Mouse (Mus musculus): ENCODE data around the gene Ints6. TPM values are rescaled to one million over a fixed set of nuclear protein-coding genes. Genes with fewer than 3 reads are reported as not detected.

Ints6 gene
- polyA plus RNA-seq (2014; fragmentation: Illumina TruSeq; extraction: RNeasy Lipid Tissue Mini Kit (QIAGEN cat#74804); ENCODE audit: low read depth, low replicate concordance), result 16.3 TPM

DNA sequence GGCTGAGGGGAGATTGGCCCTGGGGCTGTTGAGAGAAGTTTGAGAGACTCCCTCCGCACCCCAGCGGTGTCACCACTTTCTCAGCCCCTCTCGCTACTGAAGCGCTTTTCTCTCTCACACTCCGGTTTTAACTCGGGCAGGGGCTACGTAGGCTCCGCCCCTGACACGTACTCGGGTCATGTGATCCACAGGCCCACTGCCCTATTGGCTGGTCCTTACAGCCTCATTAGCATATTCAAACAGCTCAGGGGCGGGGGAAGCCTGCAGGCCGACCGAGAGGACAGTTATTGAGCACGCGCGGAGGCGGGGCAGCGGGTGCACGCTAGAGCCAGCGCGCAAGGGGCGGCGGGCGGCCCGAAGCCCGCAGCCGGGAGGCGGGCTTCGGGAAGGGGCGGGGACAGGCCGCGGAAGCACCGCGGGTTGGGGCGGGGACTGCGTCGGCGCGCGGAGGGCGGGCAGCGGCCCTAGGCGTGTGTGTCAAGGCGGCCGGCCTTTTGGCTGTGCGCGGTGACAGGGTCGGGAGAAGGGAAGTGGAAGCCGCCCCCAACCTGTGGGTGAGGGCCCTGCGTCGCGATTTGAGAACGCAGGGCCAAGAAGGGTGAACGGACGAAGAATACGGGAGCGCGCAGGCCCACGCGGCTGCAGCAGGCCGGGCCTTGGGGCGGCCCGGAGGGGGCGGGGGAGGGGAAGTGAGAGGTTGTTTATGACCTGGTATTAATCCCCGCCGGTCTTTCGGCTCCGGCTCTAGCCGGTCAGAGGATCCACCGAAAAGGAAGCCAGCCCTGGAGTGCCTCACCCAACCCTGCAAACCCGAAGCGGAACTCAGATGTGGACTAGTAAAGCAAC lies at the start of gene Ints6:
Ints6 (minus strand) TSS at position 134 of the 846 bp plus-strand sequence.

GRCm38 (mm10) chr14:62663367-62663766 lies 97.6 kb downstream of the Ints6 start, which contains the start of gene Serpine3:
Gene Serpine3 (plus strand): TSS chr14:62663667.

Other genes with a start within 250 kb of the Ints6 start
- gene Fam124a, start 205.4 kb downstream of the Ints6 start, polyA plus RNA-seq (2014; fragmentation: Illumina TruSeq; extraction: RNeasy Lipid Tissue Mini Kit (QIAGEN cat#74804); ENCODE audit: low read depth, low replicate concordance), result 5.1 TPM
- not detected for gene Gm4131, start 194.2 kb downstream of the Ints6 start, polyA plus RNA-seq (2014; fragmentation: Illumina TruSeq; extraction: RNeasy Lipid Tissue Mini Kit (QIAGEN cat#74804); ENCODE audit: low read depth, low replicate concordance)
- not detected for gene Serpine3, start 97.5 kb downstream of the Ints6 start, polyA plus RNA-seq (2014; fragmentation: Illumina TruSeq; extraction: RNeasy Lipid Tissue Mini Kit (QIAGEN cat#74804); ENCODE audit: low read depth, low replicate concordance)
- gene Wdfy2, start 76.5 kb upstream of the Ints6 start, polyA plus RNA-seq (2014; fragmentation: Illumina TruSeq; extraction: RNeasy Lipid Tissue Mini Kit (QIAGEN cat#74804); ENCODE audit: low read depth, low replicate concordance), result 16.3 TPM
- gene Defb48, start 223.3 kb upstream of the Ints6 start, polyA plus RNA-seq (2014; fragmentation: Illumina TruSeq; extraction: RNeasy Lipid Tissue Mini Kit (QIAGEN cat#74804); ENCODE audit: low read depth, low replicate concordance), result 5,923 TPM
- gene Defb47, start 236.9 kb upstream of the Ints6 start, polyA plus RNA-seq (2014; fragmentation: Illumina TruSeq; extraction: RNeasy Lipid Tissue Mini Kit (QIAGEN cat#74804); ENCODE audit: low read depth, low replicate concordance), result 2,852 TPM